Mouse (Mus musculus) embryo, embryonic 11 days (tissue): ENCODE measurements around the gene Sema4b.

Experiments
- DNase-seq: peaks from one replicate; pipeline ENCODE4 v3.0.0-alpha.2; 2015

Gene Sema4b

DNA sequence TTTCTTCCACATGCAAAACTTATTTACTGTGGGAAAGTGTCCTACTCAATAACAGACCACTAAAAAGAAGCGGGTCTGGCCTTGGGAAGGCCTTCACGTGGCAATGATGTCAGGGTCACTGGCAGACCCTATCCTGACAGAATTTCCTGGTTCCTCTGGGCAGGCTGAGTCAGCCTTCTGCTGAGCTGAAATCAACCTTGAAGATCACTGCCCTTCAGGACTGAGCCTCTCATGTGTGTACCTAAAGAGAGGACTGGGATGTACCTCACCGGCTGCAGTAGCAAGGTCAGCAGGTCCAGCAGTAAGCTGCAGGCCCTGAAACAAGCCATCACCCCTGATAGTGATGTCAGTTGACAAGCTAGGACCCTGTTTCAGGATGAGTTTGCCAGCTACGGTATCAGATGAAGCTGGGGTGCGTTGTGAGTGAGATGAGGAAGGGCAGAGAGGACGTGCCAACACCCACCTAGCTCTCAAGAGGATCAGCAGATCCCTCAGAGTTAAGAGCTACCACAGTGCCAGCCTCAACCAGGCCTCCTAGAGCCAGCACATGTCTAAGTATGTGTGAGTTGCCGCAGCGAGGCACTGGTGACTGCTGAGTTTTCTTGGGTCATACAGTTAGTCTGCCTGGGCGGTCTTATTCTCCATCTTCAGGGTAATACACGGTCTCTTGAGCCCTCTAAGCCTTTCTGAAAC, 8.5 kb upstream of the Sema4b start:
- no peak for DNase-seq

DNA sequence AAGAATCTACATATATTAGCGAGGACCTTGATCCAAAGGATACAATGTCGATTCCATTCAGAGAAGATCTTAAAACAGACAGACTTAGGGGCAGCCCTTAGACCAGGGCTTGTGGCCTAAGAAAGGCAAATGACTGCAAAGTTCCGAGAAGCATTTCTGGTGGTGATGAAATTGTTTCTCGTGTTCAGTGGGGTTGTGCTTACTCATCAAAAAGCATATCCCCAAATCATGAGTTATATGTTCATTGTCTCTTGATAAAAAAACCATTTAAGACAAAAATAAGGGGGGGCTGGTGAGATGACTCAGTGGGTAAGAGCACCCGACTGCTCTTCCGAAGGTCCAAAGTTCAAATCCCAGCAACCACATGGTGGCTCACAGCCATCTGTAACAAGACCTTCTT, 7.3 kb upstream of the Sema4b start:
- DNase-seq, result no peak

DNA sequence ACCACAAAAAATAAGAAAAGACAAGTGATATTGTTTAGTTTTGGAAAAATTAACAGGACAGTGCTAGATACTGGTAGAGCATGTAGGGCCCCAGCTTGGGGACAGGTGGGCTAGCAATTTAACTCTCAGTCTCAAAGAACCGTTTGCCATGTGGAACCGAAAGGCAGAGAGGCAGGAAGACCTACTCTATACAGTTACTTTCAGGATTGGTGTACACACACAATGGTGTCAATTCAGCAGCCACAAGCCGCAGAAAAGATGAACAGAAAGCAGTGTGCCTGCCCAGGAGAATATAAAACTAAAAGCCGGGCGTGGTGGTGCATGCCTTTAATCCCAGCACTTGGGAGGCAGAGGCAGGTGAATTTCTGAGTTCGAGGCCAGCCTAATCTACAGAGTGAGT, 6.9 kb upstream of the Sema4b start:
- DNase-seq, result no peak

DNA sequence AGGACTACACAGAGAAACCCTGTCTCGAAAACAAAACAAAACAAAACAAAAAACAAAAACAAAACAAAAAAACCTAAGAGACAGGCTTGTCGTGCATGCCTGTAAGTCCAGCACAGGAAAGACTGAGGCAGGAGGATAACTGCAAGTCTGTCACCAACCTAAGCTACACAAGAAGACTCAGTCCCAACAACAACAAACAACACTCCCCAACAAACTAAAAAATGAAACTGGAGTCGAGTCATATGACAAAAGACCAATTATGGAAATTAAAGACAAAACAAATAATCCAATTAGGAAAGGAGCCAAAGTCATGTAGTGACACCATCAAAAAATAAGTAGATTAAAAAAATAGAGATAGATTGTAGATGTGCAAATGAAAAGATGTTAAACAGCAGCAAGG, 6.4 kb upstream of the Sema4b start:
- DNase-seq, result no peak

DNA sequence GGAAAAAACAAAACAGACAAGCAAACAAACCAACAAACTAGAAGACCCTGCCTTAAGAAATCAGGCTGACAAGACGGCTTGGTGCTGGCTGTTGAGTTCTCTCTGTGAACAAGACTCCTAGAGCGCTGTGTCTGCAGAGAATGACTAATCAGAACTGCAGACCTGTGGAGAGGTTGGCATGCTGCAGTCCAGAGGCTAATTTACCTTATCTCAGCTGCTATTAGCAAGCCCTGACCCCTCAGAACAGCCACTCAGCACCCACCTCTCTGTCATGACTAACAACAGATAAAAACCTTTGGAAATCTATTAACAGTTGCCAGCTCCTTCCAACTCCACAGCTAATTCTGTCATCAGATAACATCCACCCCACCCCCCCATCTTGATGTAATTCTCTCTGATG, 5.6 kb upstream of the Sema4b start:
- DNase-seq, result no peak

DNA sequence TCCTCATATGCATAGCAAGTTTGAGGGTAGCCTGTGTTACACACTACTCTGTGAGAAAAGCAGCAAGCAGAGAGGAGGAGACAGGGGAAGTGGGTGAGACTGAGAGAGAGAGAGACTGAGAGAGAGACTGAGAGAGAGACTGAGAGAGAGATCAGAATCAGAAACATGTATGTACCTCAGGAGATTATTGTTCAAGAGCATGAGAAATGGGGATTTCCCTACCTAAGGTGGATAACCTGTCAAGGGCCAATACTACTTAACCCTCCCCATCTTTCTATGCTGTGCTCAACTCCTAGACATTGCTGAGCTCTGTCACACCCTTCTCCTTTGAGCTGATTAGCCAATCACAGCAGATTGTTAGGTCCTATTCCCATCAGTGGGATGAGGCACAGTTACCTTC, 4.5 kb upstream of the Sema4b start:
- DNase-seq, result no peak

DNA sequence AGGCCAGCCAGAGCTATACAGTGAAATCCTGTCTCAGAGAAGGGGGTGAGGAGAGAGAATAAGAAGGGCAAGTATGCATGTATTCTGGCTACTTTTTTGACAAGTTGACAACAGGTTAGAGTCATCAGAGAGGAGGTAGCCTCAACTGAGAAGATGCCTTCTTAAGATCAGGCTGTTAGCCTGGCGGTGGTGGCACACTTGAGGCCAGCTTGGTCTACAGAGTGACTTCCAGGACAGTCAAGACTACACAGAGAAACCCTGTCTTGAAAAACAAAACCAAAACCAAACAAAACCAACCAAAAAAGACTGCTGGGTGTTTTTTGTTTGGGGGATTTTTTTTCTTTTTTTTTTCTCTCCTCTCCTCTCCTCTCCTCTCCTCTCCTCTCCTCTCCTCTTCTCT, 3.2 kb upstream of the Sema4b start:
- DNase-seq, result no peak

DNA sequence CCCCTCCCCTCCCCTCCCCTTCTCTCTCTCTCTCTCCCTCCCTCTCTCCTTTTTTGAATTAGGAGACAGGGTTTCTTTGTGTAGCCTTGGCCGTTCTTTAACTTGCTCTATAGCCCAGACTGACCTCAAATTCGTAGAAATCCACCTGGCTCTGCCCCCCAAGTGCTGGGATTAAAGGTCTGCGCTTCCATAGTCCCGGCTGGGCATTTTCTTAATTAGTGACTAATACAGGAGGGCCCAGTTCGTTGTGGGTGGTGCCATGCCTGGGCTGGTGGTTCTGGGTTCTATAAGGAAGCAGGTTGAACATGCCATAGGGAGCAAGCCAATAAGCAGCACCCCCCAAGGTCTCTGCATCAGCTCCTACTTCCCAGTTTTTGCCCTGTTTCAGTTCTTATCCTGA, 2.7 kb upstream of the Sema4b start:
- no peak for DNase-seq

DNA sequence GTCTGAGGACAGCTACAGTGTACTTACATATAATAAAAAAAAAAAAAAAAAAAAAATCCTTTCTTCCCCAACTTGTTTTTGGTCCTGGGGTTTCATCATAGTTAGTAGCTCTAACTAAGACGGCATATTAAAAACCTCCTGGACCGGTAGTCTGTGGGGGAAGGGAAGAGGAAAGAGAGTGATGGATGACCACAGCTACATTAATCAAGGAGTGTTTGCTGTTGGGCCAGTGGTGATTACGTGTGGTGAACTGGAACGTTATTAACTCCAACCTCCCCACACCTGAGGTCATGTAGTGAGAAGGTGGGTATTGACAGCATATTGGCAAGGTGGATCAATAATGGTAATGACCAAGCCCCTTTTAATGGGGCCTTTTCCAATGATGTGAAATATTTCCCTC, 2.1 kb upstream of the Sema4b start:
- no peak for DNase-seq

DNA sequence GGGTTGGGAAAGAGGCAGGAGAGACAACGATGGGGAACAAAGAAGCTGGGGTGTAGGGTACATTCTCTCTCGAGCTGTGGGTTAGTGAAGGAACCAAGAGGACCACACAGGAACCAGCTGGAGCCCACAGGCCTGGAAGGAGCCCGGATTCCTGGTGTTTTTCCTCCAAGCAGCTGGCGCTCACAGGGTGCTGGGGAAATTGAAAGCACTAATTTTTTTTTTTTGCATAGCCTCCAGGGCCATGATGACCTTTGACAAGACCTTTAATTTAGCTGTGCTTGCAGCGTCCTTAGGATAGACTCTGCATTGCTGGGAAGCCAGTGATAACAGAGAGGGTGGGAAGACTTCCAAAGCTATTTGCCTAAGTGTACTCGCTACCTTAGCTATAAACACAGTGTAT, 1.7 kb upstream of the Sema4b start:
- no peak for DNase-seq

DNA sequence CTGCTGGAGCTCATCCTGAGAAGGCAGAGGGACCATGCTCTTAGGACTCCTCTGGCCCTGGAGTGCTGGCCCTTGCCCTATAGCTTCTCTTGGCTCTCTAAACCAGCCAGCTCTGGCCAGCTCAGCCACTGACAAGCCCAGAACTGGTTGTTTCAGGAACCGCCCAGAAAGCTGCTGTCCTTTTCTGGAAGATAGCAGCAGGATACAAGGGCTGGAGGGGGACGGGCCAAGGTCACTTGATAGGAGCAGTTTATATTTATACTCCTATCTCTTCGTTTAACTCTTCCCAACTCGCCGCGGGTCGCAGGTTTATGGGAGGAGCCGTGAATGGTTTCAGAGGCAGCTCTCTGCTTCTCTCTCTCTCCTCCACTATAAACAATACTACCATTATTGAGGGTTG, 620 bp upstream of the Sema4b start:
- peak; percentile 33 for DNase-seq

DNA sequence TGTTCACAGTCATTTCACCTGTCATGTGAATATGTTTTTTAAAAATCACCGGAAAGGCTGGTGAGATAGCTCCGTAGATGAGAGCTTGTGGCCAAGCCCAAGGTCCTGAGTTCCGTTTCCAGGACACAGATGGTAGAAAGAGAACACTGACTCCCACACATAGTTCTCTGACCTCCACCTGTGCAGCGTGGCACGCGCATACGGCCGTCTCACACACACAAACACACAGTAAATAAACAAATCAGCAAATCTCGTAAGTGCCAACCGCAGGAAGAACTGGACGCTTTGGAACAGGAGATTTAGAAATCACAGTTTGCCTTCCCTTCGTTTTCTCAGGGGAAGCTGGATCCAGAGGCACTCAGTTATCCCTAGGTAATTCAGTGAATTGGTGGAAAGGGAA, 860 bp downstream of the Sema4b start:
- DNase-seq, result no peak

DNA sequence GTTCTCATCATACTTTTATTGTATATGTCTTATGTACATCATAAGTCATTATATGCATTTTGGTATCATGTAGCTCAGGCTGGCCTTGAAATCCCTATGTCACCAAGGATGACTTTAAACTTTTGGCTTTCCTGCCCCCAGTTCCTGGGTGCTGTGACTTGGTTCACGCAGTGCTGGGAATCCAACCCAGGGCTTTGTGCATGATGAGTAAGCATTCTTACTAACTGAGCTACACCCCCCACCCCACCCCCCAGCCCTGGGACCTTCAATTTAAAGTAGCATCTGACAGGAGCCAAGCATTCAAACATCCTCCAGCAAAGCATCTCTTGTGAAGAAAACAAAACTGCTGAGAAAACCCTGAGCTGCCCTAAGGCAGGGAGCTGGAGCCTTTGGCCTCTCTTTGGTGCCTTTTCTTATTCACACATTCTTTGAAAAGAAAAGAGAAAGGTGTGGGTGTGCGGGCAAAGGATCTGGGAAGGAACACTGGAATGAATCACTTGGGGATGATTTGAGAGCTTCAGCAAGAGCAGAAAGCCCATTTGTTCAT, 2.0 kb downstream of the Sema4b start:
- DNase-seq, result no peak

DNA sequence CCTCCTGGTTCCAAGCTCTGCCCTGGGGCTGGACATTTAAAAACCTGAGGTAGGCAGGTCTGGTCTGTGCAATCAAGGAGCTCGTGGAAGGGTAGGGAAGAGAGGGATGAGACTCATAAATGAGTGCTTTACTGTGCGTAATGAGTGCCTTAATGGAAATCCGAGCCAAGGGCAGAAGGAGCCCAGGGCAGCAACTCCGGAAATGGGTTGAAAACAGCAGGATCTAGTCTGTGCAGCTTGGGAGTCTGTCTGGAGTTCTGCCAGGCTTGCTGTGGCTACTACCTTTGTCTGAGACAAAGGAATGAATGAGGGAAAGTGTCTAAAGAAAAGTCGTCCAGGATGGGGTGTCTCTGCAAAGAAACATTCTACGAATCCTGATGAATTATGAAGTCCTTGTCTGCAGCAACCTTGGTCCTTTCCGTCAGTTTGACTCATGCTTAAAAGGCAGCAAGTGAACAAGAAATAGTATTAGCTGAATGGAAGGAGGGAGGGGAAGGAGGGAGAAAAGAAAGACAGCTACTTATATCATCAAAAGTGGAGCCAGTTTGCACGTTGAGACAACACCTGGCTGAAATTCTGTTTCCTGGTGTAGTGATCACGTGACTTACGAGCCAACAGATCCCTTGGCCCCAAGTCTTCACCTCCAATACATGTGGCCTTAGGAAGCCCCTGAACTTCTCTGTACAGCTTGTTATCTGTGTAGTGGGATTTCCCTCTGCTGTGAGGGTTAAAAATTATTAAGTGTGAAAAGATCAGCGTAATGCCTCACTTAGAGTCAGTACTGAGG, 2.7 kb downstream of the Sema4b start:
- no peak for DNase-seq

DNA sequence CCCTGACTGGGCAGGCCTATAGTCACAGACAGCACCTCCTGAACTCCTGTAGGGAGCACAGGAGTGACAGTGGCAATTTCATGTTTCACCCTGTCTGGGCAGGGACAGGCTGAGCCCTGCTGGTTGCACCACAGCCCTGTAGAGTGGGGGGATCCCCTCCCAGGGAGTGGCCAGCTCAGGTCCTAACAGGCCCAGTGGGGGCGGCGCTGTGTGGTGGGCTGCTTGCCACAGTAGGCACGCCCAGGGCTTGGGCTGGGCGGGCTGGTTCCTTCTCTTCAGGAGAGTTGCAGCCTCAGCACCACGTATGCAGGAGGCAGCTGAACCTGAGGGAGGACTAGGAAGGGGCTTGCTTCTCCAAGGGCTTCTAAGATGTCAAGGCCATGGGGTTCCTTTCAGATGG, 4.8 kb downstream of the Sema4b start:
- DNase-seq, result peak; percentile 54

DNA sequence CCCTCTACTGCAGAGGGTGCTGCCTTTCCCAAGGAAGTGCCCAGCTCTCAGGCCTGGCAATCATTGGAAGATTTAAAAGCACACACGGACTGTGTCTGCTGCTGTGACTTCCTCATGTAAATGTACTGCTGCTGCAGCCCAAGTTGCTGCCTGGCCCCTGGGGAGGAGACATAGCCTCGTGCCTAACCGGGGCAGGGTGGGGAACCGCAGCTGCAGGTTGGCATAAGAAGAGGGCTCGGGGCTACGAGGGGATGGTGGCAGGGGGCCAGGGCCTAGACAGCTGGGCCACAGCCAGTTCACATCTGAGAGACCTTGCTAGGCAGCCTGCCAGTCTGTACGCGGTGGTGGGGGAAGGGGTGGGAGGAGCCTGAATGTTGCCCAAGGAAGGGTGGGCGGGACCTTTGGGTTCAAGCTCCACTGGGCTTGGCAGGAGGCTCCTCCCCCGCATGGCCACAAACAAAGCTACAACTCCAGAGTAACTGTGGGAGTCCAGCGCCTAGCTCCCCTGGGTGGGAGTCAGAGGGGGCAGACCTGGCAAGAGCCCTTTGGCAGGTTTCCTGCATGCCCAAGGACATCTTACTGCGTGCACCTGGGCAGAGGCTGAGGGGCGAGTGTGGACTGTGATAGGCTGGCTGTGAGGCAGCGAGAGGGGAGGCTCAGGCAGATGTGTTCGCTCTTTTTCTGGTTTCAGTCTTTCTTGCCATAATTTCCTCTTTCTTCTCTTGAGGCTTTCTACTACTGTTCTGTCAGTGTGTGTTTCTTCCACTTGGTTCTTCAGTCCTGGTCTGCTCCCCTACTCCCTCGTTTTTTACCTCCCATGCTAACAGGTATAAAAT, 5.8 kb downstream of the Sema4b start:
- peak; percentile 93 for DNase-seq

DNA sequence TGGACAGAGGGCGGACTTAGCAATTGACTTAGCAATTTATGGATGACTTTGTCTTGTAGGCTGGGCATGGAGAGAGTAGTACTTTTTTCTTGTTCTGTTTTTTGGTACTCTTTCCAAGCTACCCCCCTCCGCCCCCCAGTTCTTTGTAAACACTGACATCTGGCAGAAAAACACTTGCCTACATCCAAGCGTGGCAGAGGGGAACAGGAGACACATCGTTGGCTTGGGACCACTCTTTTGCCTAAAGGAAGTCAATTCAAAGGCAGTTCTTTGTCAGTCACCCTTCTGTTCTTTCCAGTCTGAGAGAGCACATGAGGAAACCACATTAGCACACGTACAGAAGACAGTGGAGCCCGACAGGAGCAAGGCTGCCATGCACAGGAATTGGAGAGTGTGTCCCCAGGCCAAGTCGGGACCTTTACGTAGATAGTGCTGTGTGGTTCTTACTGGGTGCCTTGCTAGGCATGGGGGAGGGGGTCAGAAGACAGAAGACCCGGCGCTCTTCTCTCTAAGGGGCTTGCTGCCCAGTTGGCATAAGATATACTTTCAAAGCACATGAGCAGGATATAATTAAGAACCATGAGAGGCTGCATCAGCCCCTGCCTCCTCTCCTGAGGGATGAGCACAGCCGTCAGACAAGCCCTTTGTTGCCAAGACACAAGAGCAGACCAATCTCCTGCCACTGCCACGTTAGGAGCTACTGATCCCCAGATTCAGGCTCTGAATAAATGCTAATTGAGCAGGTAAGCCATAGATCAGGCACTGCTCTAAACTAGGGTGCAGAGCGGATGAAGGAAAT, 7.5 kb downstream of the Sema4b start:
- no peak for DNase-seq

DNA sequence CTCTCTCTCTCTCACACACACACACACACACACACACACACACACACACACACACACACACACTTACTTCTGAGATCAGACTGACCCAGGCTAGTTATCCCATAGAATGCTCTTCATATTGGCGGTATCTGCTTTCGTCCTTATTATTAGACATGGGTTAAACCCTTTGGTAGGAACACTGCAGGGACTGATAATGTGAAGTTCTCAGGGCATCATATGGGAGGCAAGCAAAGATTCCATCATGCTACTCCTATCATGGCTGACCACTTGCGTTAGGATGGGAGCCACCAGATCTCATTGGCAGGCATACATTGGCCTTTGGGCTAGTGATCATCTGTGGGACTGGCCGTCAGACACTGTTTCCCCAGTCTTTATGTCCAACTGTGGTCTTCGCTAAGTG, 8.5 kb downstream of the Sema4b start:
- no peak for DNase-seq

DNA sequence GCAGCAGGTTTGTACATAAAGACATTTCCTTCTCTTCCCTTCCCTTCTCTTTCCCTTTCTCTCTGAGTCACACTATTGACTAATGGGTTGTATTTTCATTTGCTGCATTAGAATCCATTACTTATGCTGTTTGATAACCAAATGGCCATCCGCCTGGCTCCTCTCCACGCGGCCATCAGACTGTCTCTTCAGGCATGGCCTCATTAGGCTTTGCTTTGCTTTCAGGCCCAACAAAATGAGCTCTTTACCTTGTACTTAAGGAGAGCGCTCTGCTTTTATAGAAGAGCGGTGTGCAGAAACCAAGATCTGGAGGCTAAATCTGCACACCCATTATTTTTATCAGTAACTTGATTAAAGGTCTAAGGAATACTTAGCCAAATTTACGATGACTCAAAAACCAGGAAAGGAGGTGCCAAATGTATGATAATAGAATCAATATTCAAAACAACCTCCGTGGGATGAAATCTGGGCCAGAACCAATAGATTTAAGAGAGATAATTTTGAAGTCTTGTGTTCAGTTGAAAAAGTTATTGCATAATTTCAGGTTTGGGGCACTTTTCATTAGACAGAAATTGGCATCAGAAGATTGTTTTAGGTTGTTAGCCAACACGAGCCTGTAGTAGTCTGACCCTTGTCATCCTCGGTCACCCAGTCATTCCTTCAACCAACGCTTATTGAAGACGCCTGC, 9.1 kb downstream of the Sema4b start:
- no peak for DNase-seq

DNA sequence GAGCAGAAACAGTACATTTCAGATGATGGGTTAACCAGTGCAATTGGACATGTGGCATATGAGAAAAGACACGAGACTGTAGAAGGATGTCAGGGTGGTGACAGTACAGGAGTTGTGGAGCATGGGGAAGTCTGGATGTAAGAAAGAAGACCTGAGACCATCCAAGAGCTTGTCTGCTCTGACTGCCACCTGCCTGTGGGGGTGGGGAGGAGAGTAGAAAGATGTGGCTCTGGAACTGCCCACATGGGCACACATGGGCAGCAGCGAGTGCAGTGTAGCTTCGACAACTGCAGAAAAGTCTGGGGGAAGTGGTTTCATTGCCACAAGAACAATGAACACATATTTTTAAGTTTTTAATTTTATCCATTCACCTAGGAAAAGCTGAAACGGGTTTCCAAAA, 10.7 kb downstream of the Sema4b start:
- peak; percentile 33 for DNase-seq

DNA sequence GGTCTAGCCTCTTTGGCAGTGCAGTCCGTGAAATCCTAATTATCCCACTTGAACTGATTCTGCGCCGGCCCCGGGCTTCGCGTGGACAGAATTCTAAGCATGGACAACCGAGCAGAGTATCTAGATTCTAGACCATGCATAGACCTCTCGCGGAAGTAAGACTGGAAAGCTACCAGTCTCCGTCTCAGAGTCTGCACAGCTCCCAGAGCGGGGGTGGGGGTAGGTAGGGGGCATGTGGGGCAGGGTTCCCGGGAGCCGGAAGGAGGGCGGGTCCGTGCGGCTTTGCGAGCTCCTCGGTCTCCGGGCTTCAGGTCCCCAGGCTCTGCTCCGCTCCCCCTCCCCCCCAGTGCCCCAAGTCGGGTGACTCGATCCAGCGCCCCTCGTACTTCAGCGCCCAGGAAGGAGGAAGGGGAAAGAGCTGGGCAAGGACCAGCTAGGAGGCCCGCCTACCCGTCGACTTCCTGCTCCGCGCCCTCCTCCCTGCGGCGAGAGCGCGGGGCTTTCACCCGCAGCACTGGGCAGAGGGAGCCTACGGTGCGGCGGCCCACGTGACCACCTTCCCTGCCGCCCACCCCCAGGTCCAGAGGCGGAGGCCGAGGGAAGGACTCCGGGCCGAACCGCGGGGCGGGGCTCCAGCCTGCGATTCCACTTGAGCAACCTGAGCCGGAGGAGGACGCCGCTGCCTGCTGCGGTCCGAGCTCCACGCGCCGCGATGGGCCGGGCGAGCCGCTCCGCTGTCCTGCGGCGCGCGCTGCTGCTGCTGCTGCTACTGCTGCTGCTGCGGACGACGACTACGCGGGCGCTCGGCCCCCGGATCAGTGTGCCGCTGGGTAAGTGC, 11.5 kb downstream of the Sema4b start:
- peak; percentile 94 for DNase-seq
